Mouse (Mus musculus): ENCODE results near the gene Erbb2.

Erbb2 gene

DNA sequence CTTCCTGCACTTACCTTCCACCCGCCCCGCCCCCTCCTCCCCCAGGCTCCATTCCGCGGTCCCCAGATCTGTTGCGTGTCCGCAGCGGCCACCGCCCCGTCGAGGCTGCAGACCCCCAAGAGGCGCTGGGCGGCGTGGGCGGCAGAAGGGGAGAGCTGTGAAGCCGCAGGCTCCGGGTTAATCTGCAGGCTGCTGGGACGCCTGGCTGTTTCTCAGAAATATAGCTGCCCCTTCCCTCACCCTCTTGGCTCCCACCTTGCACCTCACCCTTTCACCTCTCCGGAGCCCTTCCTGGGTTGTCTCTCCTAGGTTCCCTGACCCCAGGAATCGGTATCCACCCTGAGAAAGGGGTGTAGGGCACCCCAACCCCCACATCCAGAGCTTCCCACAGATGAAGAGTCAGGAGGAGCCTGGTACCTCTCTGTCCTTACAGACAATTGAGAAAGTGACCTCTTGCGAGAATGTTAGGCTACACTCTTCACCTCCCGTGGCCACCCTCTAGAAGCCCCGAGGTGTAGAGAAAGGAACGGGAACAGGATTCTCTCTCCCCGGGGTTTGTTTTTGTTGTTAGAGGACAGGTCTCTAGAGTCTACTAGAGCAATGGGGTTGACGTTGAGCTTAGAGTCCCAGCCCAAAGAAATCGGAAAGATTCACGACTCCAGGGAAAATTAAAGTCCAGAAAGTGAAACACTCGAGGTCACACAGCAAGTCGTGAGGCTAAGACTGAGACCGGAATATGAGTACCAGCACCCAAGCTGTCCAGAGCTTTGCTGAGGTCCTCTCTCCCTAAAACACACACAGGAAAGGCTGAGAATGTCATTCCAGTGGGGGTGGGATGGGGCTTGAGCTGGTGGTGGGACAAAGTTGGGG, 46.1 kb downstream of the Erbb2 start:
- DNase-seq (ENCODE audit: low spot score in 2 of 2) = no peak

DNA sequence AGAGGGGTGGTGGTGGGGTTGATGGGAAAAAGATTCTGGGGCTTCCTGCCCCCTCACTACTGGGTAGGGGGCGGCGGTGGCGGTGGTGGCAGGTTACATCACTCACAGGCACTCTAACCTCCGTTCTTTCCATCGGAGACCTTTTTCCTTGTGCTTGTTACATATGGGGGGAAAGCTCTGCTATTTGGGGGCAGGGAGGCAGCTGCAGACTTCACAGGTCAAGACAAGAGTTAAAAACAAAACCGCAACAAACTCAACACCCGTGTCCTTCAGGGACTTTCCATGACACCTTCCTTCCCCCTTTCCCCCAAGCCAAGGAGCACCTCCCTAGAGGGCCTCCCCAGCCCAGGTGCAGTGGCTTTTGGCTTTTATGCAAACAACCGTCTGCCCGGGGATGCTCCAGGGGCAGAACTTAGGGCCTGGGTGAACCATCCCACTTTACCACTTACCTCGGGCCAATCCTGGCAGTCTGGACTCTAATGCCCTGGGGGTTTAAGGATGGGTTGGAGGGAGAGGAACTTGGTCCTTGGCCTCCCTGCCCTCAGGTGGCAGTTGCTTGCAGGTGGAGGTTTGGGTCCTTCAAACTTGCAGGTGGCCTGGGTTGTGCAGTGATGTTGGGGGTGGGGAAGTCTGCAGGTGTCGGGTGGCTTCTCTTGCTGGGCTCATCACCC, 46.9 kb downstream of the Erbb2 start:
- DNase-seq (ENCODE audit: low spot score in 2 of 2) = no peak

DNA sequence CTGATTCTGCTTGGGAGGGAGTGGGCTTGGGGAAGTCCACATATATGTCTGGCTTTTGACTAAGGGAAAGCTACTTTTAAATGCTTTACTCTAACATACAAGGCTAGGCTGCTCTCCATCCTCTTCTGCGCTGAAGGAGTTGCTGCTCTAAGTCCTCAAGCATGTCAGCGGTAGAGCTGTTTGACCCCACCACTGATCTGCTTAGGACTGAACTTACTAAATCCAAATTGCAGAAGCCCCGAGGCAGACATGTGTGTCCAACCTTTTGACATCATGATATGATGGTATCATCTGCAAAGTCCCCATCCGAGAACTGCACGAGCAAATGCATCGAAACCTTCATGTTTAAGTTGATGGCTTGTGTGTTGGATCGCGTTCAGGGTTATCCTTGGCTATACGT, 47.6 kb downstream of the Erbb2 start:
- DNase-seq (ENCODE audit: low spot score in 2 of 2) = no peak

DNA sequence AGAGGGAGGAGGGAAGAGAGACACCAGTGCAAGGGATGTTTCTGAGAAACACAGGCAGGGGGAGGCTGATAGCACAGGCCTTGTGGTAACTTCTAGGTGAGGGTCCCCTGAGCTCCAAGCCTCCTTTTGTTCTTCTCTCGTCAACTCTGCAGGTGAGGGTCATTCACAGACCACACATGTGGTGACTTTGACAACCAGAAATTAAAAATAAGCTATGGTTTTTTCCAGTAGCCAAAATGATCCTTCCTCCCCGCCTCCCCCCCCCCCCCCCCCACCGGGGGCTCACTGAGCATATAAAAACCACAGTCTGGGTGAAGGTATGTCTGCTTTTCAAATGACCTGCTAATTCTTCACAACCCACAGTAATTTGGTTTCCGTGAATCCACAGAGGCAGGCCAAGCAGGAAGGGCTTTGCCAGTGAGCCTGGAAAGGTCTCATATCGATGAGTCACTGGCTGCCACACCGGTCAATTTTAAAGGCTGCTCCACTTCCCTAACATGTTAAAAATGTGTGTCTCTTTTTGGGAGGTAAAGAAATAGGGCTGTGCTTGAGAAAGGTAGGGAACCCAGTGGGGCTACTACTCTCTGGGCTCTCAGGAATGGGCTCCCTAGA, 48.9 kb downstream of the Erbb2 start:
- no peak for DNase-seq (ENCODE audit: low spot score in 2 of 2)

DNA sequence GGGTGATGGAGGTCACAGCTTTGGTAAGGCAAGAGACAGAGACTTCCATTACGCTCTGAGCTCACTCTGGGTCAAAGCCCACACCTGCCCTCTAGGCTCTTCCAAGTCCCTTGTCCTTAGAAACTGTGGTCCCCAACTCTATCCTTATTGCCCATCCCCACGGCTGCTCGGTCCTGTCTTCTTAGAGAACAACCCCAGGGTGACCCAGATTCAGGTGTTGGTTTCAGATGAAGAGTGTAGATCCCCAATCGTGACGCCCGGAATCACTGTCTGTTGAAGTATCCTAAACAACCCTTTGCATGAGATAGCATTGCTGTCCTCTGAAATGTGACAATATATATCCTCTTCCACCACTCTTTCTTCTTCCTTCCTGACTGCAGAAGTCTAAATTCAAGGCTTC, 50.0 kb downstream of the Erbb2 start:
- no peak for DNase-seq (ENCODE audit: low spot score in 2 of 2)

DNA sequence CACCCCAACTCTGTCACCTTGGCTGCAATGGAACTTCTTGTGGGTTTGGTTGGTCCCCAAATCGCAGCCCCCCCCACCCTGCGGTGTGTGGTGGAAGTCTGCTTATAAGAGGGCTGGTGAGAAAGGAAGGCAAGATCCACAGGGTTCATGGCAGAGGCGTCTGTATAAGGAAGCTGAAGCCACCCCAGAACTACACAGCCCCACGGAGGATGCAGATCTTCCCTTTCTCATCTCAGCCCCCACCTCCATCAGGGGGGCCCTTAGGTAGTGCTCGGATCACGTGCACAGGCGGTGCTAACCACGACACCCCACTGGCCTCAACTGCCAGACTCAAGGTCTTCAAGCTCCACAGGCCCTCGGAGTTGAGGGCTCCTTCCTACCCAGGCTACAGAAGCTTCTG, 51.6 kb downstream of the Erbb2 start:
- DNase-seq (ENCODE audit: low spot score in 2 of 2) = no peak

DNA sequence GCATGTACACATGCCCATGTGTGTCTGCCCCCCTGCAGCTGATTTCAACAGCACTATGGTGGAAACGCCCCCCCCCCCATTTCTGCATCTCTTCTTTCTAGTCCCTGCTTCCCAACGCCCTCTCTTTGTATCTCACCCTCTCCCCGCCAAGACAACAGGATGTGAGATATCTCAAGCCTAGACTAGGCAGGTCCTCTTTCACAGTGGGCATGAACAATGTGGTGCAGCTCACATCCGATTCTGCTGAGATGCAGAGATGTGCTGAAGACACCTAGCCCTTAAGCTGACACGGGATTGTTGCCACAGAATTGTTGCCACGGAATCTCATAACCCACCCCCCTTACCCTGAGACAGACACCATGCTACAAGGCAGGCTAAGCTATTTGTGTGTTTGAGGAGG, 52.2 kb downstream of the Erbb2 start:
- no peak for DNase-seq (ENCODE audit: low spot score in 2 of 2)

DNA sequence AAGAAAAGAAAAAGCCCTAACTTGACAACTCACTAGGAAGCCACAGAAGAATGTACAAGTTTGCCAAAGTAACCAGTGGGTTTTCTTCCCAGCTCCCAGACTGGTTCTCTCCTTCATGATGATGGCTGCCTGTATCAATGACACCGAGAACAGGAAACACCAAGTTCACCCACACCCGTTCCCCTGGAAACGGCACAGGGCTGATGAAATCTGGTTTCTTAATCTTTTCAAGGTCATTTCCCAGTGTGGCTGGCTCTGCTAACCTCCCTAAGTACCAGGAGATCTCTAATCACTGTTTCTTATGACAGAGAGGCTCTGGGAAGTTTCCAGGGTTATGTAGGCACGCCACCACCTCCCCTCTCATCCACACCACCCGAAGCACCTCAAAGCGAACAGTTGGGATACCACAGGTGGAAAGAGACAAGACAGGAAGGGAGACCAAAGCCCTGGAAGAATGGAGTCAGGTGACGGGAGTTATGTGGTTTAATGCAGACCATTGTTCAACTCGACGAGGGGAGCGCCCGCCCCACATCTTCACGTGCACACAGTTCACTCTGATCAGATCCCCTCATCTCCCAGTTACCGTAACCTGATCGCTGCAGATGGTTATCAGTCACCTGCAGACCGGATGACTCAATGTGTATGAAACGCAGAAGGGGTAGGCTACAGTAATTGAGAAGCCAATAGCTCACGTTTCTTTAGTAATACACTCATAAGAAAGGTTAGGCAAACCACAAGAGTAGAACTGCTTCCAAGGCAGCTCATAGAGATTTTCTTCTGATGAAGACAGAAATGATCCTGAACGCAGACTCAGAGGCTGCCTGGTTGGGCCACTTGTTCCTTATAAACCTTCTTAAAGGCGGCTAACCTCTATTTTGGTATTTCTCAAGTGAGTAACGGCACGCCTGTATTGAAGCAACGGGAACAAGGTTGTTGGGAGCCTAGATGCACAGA, 57.8 kb downstream of the Erbb2 start:
- DNase-seq (ENCODE audit: low spot score in 2 of 2) = peak in 1 of 2 experiments; percentile 53

DNA sequence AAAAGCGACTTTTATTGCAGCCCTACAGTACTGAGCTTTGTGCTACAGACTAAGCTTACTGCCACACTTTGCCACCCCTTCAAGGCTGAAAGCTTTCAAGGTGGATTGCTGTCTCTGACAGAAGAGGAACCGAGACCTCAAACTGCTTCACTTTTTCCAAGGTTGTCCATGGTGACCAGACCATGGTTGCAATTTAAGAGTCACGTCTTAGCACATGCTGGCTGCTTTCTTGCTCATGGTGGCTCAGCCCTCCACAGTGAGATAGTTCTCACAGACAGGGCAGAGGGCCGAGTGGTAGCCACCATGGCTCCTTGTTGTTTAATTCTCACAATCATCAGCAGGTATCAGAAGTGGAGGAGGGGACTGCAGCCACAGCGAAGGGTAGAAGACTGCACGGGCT, 58.5 kb downstream of the Erbb2 start:
- no peak for DNase-seq (ENCODE audit: low spot score in 2 of 2)

DNA sequence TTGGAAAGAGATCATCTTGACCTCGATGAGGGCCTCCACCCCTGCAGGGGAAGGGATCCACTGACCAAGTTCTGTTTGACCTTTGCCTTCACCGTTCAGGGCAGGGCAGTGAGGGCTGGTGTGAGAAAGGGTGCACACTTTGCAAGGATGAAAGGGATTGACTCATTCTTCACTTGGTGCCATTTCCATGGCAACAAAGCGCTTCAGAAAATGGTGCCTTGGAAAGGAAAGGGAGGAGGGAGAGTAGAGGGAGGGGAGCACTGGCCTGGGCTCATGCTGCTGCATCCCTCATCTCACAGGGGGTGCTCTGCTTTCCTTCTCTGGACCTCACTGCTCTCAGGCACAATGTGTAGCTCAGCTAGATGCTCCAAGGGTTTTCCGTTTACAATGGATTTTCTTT, 60.4 kb downstream of the Erbb2 start:
- no peak for DNase-seq (ENCODE audit: low spot score in 2 of 2)

DNA sequence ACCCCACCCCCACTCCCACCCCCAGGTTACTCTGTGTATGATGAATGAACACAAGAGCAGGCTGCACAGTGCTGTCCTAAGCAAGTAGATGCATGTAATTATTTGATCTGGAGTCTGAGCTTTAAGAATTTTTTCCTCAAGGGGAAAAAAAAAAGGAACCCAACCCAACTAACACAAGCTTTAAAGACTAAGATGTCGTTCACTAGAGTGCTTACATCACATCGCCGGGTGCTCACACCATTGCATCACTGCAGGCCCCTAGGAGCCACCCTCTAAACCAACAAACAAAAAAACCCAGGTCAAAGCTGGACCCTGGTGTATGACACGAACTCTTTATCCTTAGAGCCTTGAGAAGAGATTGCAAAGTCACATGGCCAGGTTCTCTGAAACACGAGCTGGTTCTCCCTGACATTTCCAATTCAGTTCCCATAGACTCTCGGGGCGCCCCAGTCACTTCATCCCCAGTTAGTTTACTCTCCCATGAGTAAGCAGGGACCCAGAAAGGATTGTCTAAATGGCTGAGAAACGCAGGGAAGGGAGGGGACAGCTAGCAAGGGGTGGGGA, 61.7 kb downstream of the Erbb2 start:
- no peak for DNase-seq (ENCODE audit: low spot score in 2 of 2)

DNA sequence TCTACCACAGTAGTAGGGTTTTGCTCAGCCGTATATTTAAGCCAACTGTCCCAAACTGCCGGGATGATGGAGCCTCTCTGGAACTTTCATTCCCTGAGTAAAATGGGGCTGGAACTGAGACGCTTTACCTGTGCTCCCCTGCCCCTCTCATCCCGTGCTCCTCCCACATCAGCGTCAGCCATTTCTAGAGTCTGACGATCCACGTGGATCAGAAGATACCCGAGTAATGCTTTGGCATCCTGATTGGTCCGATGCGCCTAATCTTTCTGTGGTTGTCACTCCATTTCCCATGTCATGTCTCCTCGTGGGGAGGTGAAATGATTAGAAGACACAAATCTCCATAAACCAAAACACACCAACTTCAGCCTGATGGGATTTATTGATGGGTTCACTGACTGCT, 62.7 kb downstream of the Erbb2 start:
- DNase-seq (ENCODE audit: low spot score in 2 of 2) = no peak

DNA sequence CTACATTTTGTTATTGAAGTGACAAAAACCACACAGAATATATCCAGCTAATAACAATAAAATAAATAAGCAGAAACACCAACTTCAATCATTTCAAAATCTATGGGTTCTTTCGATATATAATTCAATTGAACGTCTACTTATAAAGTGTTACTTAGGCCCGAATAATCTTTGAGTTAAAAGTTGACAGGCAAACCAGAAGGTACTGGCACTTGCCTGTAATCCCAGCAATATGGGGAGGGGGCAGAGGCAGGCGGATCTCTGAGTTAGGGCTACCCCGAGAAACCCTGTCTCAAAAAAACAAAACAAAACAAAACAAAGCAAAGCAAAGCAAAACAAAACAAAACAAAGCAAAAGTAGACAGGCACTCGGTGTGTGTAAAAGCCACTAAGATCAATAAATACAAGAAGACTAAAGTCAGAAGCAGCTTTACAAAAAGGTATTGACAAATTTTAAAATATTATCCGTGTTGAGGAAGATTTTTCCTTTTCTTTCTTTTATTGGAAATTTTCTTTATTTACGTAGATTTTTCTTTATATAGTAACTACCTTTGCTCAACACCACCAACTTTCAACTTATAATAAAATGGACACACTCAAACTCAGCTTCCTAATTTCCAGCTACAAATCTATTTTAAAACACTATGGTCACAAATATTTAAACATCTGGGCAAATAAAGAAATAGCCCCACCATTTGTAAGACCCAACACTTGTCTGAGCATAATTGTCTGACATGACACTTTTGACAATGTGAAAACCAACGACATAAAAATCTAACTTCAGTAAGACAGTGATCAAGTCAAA, 63.6 kb downstream of the Erbb2 start:
- DNase-seq (ENCODE audit: low spot score in 2 of 2) = no peak

DNA sequence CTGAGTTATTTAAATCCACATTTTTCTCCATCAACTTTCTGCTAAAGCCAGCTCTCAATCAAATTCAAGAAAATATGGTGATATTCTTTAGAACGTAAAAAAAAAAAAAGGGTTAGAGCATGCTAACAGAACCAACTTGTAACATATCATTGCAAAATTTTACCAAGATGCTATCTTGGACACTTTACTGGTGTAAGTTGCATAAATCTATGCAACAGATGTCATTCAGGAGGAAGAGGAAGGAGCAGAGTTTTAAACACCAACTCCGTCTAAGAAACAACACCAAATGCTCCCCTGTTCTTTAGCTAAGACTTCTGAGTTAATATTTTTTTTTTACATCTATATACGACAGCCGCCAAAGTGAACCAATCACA, 64.2 kb downstream of the Erbb2 start:
- no peak for DNase-seq (ENCODE audit: low spot score in 2 of 2)

DNA sequence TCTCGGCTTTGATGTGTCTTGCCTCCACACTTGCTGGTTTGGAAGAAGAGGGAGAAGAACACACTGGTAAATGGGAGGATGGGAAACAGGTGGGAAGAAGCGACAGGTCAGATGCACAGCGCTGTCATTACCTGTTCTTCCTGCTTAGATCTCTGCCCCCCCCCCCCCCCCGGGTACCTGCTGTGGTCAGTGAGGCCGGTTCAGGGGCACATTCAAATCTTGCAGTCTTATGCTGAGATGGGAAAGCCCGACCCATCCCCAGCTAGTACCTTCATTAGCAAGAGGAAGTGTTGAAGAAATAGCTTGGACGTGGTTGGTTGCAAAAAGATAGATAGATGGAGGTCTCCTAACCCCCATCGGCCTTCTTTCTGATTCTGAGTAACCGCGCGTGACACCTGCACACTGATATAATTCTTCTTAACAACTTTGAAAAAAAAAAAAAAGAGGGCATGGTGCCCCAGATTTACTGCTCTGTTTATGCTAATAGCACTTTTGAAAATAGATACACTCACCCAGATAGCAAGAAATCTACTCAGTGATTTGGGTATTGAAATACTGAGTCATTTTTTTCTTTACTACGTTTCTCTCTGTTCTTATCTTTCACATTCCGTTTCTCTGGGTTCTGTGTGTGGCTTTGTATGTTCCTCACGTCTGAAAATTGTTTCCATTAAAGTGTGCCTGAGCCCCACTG, 64.9 kb downstream of the Erbb2 start:
- DNase-seq (ENCODE audit: low spot score in 2 of 2) = no peak

DNA sequence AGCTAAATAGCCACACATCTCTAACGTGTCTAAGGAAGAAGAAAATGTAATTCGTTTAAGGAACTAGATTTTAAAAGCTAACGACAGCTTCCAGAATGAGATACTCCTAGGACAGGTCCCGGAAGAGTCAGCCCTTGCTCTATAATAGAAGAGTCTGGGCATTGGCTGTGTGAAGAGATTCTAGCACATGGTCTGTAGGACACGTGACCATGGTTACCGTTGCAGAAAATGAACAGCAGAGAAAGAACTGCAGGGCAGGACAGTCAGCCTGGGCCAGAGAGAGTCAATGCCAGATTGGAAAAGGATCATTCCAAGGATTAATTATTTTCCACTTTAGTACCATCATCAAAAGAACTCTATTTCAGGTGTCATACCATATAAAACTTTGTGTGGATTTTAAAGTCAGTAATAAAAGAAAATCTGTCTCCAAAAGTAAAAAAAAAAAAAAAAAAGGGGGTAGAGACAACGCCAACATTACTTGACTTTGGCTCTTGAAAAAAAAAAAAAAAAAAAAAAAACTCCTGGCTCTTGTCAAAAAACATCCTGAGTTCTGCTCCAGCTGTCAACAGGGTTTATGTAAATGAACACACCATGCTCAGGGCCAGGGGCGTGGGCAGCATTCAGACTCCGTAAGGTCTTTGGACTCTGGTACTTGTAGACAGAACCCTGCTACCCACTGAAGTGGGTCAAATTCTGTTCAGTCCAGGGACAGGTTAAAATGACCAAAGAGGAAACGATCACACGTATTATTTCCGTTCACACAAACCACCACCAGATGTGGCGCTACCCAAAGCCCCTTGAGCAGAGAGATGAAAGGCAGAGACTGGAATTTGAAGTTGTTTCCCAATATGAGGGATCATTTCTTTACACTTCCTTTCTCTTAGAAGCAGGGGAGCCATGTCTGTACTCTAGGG, 67.0 kb downstream of the Erbb2 start:
- no peak for DNase-seq (ENCODE audit: low spot score in 2 of 2)

DNA sequence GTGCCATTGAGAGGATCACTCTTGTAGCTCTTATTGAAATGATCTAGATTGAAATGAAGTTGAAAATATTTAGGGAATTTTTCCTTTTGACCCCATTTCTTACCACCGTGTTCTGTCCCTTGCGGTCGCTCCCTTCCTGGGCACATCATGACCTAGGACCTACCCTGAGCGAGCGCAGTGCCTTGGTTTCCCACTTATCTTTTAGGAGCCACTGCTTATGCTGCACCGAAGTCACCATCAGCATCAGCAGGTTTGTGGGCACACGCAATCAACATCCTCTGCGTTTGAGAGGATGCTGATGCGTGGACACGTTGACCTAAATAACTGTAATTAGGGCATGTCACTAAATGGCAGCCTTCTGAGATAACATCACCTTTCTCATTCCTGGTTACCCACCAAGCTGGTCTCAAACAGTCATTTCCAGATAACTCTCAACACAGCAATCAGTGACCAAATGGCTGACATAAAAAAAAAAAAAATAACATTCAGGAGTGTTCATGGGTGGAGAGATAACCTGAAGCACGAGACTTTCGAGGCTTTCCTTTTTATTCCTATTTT, 67.7 kb downstream of the Erbb2 start:
- DNase-seq (ENCODE audit: low spot score in 2 of 2) = no peak

DNA sequence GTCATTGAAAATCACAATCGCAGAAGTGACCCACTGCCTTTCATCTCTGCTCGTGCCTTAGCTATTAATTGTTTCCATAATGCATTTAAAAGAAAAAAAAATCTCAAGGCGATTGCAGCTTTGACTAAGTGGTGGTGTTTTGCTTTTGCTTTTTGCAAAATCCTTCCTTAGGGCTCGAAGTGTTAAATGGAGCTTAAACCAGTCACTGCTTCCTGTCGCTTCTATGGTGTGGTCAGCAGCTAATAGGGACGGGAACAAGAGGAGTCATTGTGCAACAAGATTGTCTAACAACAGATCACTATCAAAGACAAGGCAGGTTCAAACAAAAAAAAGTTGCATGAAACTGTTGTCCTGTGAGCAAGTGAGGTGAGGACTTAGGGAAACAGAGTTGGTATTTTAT, 69.0 kb downstream of the Erbb2 start:
- DNase-seq (ENCODE audit: low spot score in 2 of 2) = no peak

DNA sequence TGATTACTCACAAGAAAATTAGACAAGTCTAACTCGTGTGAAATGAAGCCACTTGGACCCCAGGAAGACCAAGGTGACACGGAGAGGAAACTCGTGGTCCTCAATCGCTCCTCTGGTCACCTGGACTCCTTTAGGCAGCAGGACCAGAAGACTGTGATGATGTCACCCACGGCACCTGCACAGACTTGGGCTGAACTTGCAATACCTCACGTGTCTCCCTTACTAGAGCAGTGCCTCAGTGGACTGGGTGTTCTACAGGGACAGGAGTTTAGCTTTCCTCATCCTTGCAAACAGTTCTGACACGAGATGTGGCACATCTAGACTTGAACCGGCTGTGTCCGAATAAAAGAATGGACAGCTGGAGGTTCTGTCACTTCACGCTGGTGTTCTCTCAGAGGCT, 69.8 kb downstream of the Erbb2 start:
- no peak for DNase-seq (ENCODE audit: low spot score in 2 of 2)

Data from urinary bladder, adult 18-20 months (tissue).